Mouse (Mus musculus) embryonic fibroblast, embryonic 13.5 days (primary cell): ENCODE data around the gene Ccdc190.

ENCODE experiments used
- CTCF ChIP-seq: IDR thresholded peaks from 2 replicates; pipeline ENCODE4 v1.5.1; 2011; ENCODE audit warnings: mild to moderate bottlenecking, control low read depth, low read length, moderate library complexity, borderline replicate concordance; ENCODE audit not compliant: insufficient read depth
- POLR2A ChIP-seq: IDR thresholded peaks from 2 replicates; pipeline ENCODE4 v1.6.1; 2011; ENCODE audit warnings: low read depth, mild to moderate bottlenecking, control low read depth, low read length, moderate library complexity

GRCm38 (mm10) chr1:169909163-169909562 is 19.3 kb upstream of the Ccdc190 start:
- TF ChIP-seq POLR2A (no peak), CTCF (no peak)
